Mouse (Mus musculus) liver, postnatal 0 days (tissue): ENCODE measurements around the gene Clk2. TPM values are rescaled to one million over a fixed set of nuclear protein-coding genes. Genes with fewer than 3 reads are reported as not detected.

Experiments
- ATAC-seq: fragments of 200-750 bp; cut with Nextera tagmentation; 2 replicates; pipeline ENCODE4 v1.8.0; 2017; ENCODE audit warnings: mild to moderate bottlenecking, moderate library complexity
- DNase-seq: peaks from one replicate; pipeline ENCODE4 v3.0.0-alpha.2; 2016
- H3K27ac ChIP-seq: fragments of 300-500 bp; sonication (generic); 2 replicates; pipeline ENCODE4 v1.5.1; 2014; ENCODE audit warnings: antibody characterized with exemption, moderate library complexity, mild to moderate bottlenecking, low read depth
- H3K27me3 ChIP-seq: fragments of 300-500 bp; sonication (generic); 2 replicates; pipeline ENCODE4 v1.6.1; 2014; ENCODE audit warnings: low read length, control low read depth, mixed read lengths; ENCODE audit not compliant: insufficient read depth
- H3K36me3 ChIP-seq: fragments of 300-500 bp; sonication (generic); replicated peaks from 2 replicates; pipeline ENCODE4 v1.6.1; 2014; ENCODE audit warnings: mild to moderate bottlenecking, control low read depth, low read length, moderate library complexity, mixed read lengths; ENCODE audit not compliant: insufficient read depth
- H3K4me1 ChIP-seq: fragments of 300-500 bp; sonication (generic); 2 replicates; pipeline ENCODE4 v1.6.1; 2014; ENCODE audit warnings: antibody characterized with exemption, mild to moderate bottlenecking, control low read depth; ENCODE audit not compliant: insufficient read depth
- H3K4me2 ChIP-seq: fragments of 300-500 bp; sonication (generic); 2 replicates; pipeline ENCODE4 v1.6.1; 2014; ENCODE audit warnings: low read depth, mild to moderate bottlenecking, low read length, moderate library complexity, mixed read lengths
- H3K4me3 ChIP-seq: fragments of 300-500 bp; sonication (generic); 2 replicates; pipeline ENCODE4 v1.5.1; 2014; ENCODE audit warnings: low read depth, low read length
- H3K9ac ChIP-seq: fragments of 300-500 bp; sonication (generic); replicated peaks from 2 replicates; pipeline ENCODE4 v1.6.1; 2014; ENCODE audit warnings: mild to moderate bottlenecking, moderate library complexity
- H3K9me3 ChIP-seq: fragments of 300-500 bp; sonication (generic); 2 replicates; pipeline ENCODE4 v1.6.1; 2016; ENCODE audit warnings: mild to moderate bottlenecking, control low read depth, low read length, mixed read lengths
- CTCF ChIP-seq: sonication (generic); IDR thresholded peaks from 2 replicates; pipeline ENCODE4 v1.5.1; 2016; ENCODE audit warnings: antibody characterized with exemption, low read depth
- EP300 ChIP-seq: IDR thresholded peaks from 2 replicates; pipeline ENCODE4 v1.6.1; 2016; ENCODE audit warnings: antibody characterized with exemption, low read depth, mild to moderate bottlenecking
- WGBS: fragments of 180-500 bp; shearing (Covaris S2); extraction: QIAGEN DNeasy Blood & Tissue Kit; methylation state at CpG from one replicate; pipeline ENCODE4 v1.1.7; 2014; ENCODE audit not compliant: insufficient replicate concordance; 5-methylcytosine and 5-hydroxymethylcytosine counted together
- polyA plus RNA-seq: library from polyadenylated mRNA; unstranded; fragments of >200 nt; fragmentation: Nextera tagmentation; extraction: Ambion mirVana; gene quantifications from 2 replicates; pipeline ENCODE4 v1.2.1, GENCODE M21; 2015

The Clk2 gene
- polyA plus RNA-seq, 1 experiment from 2014 or later = 5.0 TPM

GRCm38 (mm10) chr3:89219546-89219945 lies 55.0 kb downstream of the Clk2 start:
- DNase-seq (no peak), ATAC-seq (no peak)
- Histone ChIP-seq H3K4me3 (no peak overlapping the region), H3K36me3 (no peaks in the 10 kb centered on the region), H3K4me1 (peaks cover 5% of the 10 kb centered on the region), H3K9ac (no peak overlapping the region), H3K27ac (no peak overlapping the region), H3K27me3 (peaks cover 8% of the 10 kb centered on the region; the same call in 1 of the 2 replicates), H3K4me2 (no peak overlapping the region), H3K9me3 (no peaks in the 10 kb centered on the region)
- 30% methylated on average over 8 of the region's 8 CpGs for WGBS
- TF ChIP-seq EP300 = no peak
- no peak for TF ChIP-seq CTCF

DNA sequence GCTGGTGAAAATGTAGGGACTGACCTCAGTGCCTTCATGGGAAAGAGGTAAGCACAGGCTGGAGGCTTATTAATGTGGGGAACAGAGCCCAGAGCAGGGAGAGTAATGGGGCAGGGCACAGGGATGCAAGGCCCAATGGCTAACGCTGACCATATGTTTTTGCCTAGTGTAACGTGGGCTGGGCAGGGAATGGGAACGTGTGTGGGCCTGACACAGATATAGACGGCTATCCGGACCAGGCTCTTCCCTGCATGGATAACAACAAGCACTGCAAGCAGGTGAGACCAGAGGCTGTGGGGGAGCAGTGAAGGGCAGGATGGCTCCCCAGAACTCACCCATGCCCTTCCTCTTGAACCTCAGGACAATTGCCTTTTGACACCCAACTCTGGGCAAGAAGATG lies 56.6 kb downstream of the Clk2 start:
- Histone ChIP-seq H3K4me2 (no peak overlapping the region), H3K9me3 (no peaks in the 10 kb centered on the region), H3K36me3 (no peaks in the 10 kb centered on the region), H3K4me3 (no peak overlapping the region), H3K4me1 (no peaks in the 10 kb centered on the region), H3K9ac (no peak overlapping the region), H3K27ac (no peak overlapping the region), H3K27me3 (peaks cover 14% of the 10 kb centered on the region)
- 84% methylated on average over 5 of the region's 5 CpGs for WGBS
- no peak for DNase-seq
- TF ChIP-seq CTCF = no peak
- TF ChIP-seq EP300 = no peak
- no peak for ATAC-seq

DNA sequence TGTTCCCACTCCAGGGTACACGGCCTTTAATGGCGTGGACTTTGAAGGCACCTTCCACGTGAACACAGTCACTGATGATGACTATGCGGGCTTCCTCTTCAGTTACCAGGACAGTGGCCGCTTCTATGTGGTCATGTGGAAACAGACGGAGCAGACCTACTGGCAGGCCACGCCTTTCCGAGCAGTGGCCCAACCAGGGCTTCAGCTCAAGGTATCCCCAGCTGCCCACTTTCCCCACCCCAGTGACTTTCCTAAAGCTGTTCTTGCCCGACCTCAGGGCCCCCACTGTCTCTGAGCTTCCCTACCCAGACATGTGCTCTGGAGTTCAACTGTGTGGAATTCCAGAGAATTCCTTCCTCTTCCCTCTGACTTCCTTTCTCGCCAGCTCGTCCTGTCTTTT lies 60.2 kb downstream of the Clk2 start:
- WGBS = 70% methylated on average over 11 of the region's 11 CpGs
- H3K27ac ChIP-seq = no peak overlapping the region
- no peaks in the 10 kb centered on the region for H3K9me3 ChIP-seq
- ATAC-seq (no peak), DNase-seq (no peak)
- H3K36me3 ChIP-seq = no peaks in the 10 kb centered on the region
- H3K4me2 ChIP-seq = no peak overlapping the region
- no peak overlapping the region for H3K4me3 ChIP-seq
- no peak overlapping the region for H3K9ac ChIP-seq
- H3K4me1 ChIP-seq = peaks cover 10% of the 10 kb centered on the region
- H3K27me3 ChIP-seq = peaks cover 32% of the 10 kb centered on the region
- no peak for TF ChIP-seq CTCF
- no peak for TF ChIP-seq EP300

GRCm38 (mm10) chr3:89225321-89225815 lies 60.8 kb downstream of the Clk2 start:
- H3K4me3 ChIP-seq = no peak overlapping the region
- no peak for TF ChIP-seq CTCF
- no peak for TF ChIP-seq EP300
- peaks cover 35% of the 10 kb centered on the region for H3K27me3 ChIP-seq
- ATAC-seq (no peak), DNase-seq (no peak)
- no peak overlapping the region for H3K27ac ChIP-seq
- 59% methylated on average over 12 of the region's 12 CpGs for WGBS
- no peak overlapping the region for H3K9ac ChIP-seq
- no peaks in the 10 kb centered on the region for H3K9me3 ChIP-seq
- H3K4me2 ChIP-seq = no peak overlapping the region
- peaks cover 10% of the 10 kb centered on the region for H3K4me1 ChIP-seq
- no peaks in the 10 kb centered on the region for H3K36me3 ChIP-seq

- H3K4me1 ChIP-seq = peaks cover 10% of the 10 kb centered on the region
- H3K4me3 ChIP-seq = no peak overlapping the region
- H3K9ac ChIP-seq = no peak overlapping the region
- TF ChIP-seq EP300 (no peak), CTCF (no peak)
- WGBS = 44% methylated on average over 4 of the region's 4 CpGs
- no peak overlapping the region for H3K27ac ChIP-seq
- no peak overlapping the region for H3K4me2 ChIP-seq
- no peak for DNase-seq
- no peaks in the 10 kb centered on the region for H3K36me3 ChIP-seq
- H3K9me3 ChIP-seq = no peaks in the 10 kb centered on the region
- ATAC-seq = no peak
- peaks cover 39% of the 10 kb centered on the region for H3K27me3 ChIP-seq
Measured at GRCm38 (mm10) chr3:89225918-89226317, 61.3 kb downstream of the Clk2 start.

DNA sequence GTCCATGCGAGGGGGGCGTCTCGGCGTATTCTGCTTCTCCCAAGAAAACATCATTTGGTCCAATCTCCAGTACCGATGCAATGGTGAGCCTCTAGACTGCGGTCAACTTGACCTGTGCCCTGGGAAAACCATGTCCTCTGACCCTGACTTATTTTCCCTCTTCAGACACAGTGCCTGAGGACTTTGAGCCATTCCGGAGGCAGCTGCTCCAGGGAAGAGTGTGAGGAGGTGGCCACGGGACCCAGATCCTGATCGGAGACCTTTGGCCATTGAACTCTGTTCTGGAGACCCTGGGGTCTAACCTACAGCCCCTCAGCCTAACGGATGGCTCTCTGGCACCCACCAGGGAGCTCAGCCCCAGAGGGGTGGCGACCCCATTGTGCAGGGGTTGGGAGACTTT lies 61.8 kb downstream of the Clk2 start:
- 49% methylated on average over 11 of the region's 11 CpGs for WGBS
- Histone ChIP-seq H3K9ac (no peak overlapping the region), H3K36me3 (no peaks in the 10 kb centered on the region), H3K4me3 (no peak overlapping the region), H3K4me2 (no peak overlapping the region), H3K4me1 (peaks cover 10% of the 10 kb centered on the region), H3K9me3 (no peaks in the 10 kb centered on the region), H3K27ac (no peak overlapping the region), H3K27me3 (peaks cover 41% of the 10 kb centered on the region)
- DNase-seq (no peak), ATAC-seq (no peak)
- TF ChIP-seq CTCF (no peak), EP300 (no peak)

Other genes with a start within 250 kb of the Clk2 start
- gene Ash1l, start 214.2 kb upstream of the Clk2 start, polyA plus RNA-seq = 3.7 and 4.1 TPM in 2 replicates
- 59.1 and 60.9 TPM in 2 replicates for gene Dap3, start 213.6 kb upstream of the Clk2 start, polyA plus RNA-seq
- gene Rusc1, start 71.5 kb upstream of the Clk2 start, polyA plus RNA-seq = 2.4 and 2.5 TPM in 2 replicates
- not detected in 2 replicates for gene Gm43738, start 63.7 kb upstream of the Clk2 start, polyA plus RNA-seq
- gene Fdps, start 62.8 kb upstream of the Clk2 start, polyA plus RNA-seq = 75.8 and 82.2 TPM in 2 replicates
- gene Pklr, start 28.7 kb upstream of the Clk2 start, polyA plus RNA-seq = 18.6 and 27.8 TPM in 2 replicates
- 0.19 and 0.49 TPM in 2 replicates for gene Hcn3, start 4.6 kb upstream of the Clk2 start, polyA plus RNA-seq
- 50.1 and 52.2 TPM in 2 replicates for gene Scamp3, start 12.7 kb downstream of the Clk2 start, polyA plus RNA-seq
- 1.4 and 2.1 TPM in 2 replicates for gene Fam189b, start 18.3 kb downstream of the Clk2 start, polyA plus RNA-seq
- 25.8 and 26.3 TPM in 2 replicates for gene Gba, start 38.1 kb downstream of the Clk2 start, polyA plus RNA-seq
- gene Thbs3, start 50.4 kb downstream of the Clk2 start, polyA plus RNA-seq = 1.3 and 1.8 TPM in 2 replicates
- gene Mtx1, start 62.3 kb downstream of the Clk2 start, polyA plus RNA-seq = 105 and 111 TPM in 2 replicates
- gene Muc1, start 64.3 kb downstream of the Clk2 start, polyA plus RNA-seq = 0.40 and 0.56 TPM in 2 replicates
- 141 TPM in 2 replicates for gene Krtcap2, start 81.2 kb downstream of the Clk2 start, polyA plus RNA-seq
- 0.06 and 0.21 TPM in 2 replicates for gene Trim46, start 81.5 kb downstream of the Clk2 start, polyA plus RNA-seq
- gene Dpm3, start 94.6 kb downstream of the Clk2 start, polyA plus RNA-seq = 63.2 and 73.2 TPM in 2 replicates
- 18.3 and 19.6 TPM in 2 replicates for gene Slc50a1, start 105.8 kb downstream of the Clk2 start, polyA plus RNA-seq
- gene Efna1, start 116.3 kb downstream of the Clk2 start, polyA plus RNA-seq = 22.1 and 27.8 TPM in 2 replicates
- not detected in 2 replicates for gene Efna3, start 158.2 kb downstream of the Clk2 start, polyA plus RNA-seq
- gene Efna4, start 173.2 kb downstream of the Clk2 start, polyA plus RNA-seq = 0.36 and 0.56 TPM in 2 replicates
- gene Adam15, start 185.2 kb downstream of the Clk2 start, polyA plus RNA-seq = 9.1 and 9.2 TPM in 2 replicates
- 0.05 TPM in 1 of 2 replicates, not detected in the other for gene Dcst2, start 197.2 kb downstream of the Clk2 start, polyA plus RNA-seq
- gene Dcst1, start 200.5 kb downstream of the Clk2 start, polyA plus RNA-seq = 0.13 and 0.15 TPM in 2 replicates
- 4.1 and 4.7 TPM in 2 replicates for gene Zbtb7b, start 230.0 kb downstream of the Clk2 start, polyA plus RNA-seq
- not detected in 2 replicates for gene Lenep, start 238.0 kb downstream of the Clk2 start, polyA plus RNA-seq
- 18.8 and 20.0 TPM in 2 replicates for gene Flad1, start 247.1 kb downstream of the Clk2 start, polyA plus RNA-seq